Mouse (Mus musculus) forebrain, embryonic 10.5 days (tissue): ENCODE measurements around the gene Cgnl1. TPM values are rescaled to one million over a fixed set of nuclear protein-coding genes. Genes with fewer than 3 reads are reported as not detected.

Source experiments
- DNase-seq: peaks from one replicate; pipeline ENCODE4 v3.0.0-alpha.2; 2017; ENCODE audit warnings: low spot score; ENCODE audit errors: extremely low spot score
- H3K27ac ChIP-seq: fragments of 300-500 bp; sonication (generic); 2 replicates; pipeline ENCODE4 v1.5.1; 2016; ENCODE audit warnings: mild to moderate bottlenecking
- H3K27me3 ChIP-seq: fragments of 300-500 bp; sonication (generic); 2 replicates; pipeline ENCODE4 v1.6.1; 2016; ENCODE audit warnings: mild to moderate bottlenecking; ENCODE audit not compliant: poor library complexity, severe bottlenecking
- H3K36me3 ChIP-seq: fragments of 300-500 bp; sonication (generic); replicated peaks from 2 replicates; pipeline ENCODE4 v1.6.1; 2016; ENCODE audit warnings: mild to moderate bottlenecking, moderate library complexity
- H3K4me1 ChIP-seq: fragments of 300-500 bp; sonication (generic); 2 replicates; pipeline ENCODE4 v1.6.1; 2016
- H3K4me3 ChIP-seq: fragments of 300-500 bp; sonication (generic); 2 replicates; pipeline ENCODE4 v1.5.1; 2016; ENCODE audit warnings: mild to moderate bottlenecking, moderate library complexity
- H3K9me3 ChIP-seq: fragments of 300-500 bp; sonication (generic); 2 replicates; pipeline ENCODE4 v1.6.1; 2016; ENCODE audit warnings: mild to moderate bottlenecking, moderate library complexity
- WGBS: fragments of 180-500 bp; shearing (Covaris S2); methylation state at CpG from one replicate; pipeline ENCODE4 v1.1.7; 2016; 5-methylcytosine and 5-hydroxymethylcytosine counted together
- polyA plus RNA-seq: library from polyadenylated mRNA; unstranded; fragments of >200 nt; fragmentation: Nextera tagmentation; extraction: Ambion mirVana; gene quantifications from 2 replicates; pipeline ENCODE4 v1.2.1, GENCODE M21; 2016

Gene Cgnl1
- polyA plus RNA-seq, 1 experiment from 2014 or later, result 7.3 TPM

GRCm38 (mm10) chr9:71704332-71705014 is 66.9 kb downstream of the Cgnl1 start:
- Histone ChIP-seq H3K9me3 (no peaks in the 10 kb centered on the region), H3K4me3 (no peak overlapping the region), H3K27ac (no peak overlapping the region), H3K27me3 (no peaks in the 10 kb centered on the region), H3K36me3 (no peaks in the 10 kb centered on the region), H3K4me1 (no peaks in the 10 kb centered on the region)
- 85% methylated on average over 13 of the region's 13 CpGs for WGBS
- no peak for DNase-seq

- WGBS, result 90% methylated on average over 5 of the region's 5 CpGs
- H3K27me3 ChIP-seq, result no peaks in the 10 kb centered on the region
- H3K36me3 ChIP-seq, result no peaks in the 10 kb centered on the region
- H3K4me3 ChIP-seq, result no peak overlapping the region
- H3K4me1 ChIP-seq, result no peaks in the 10 kb centered on the region
- no peak overlapping the region for H3K27ac ChIP-seq
- H3K9me3 ChIP-seq, result no peaks in the 10 kb centered on the region
- no peak for DNase-seq
Measured at GRCm38 (mm10) chr9:71699087-71699486, 72.3 kb downstream of the Cgnl1 start.

GRCm38 (mm10) chr9:71698116-71698515 is 73.3 kb downstream of the Cgnl1 start:
- Histone ChIP-seq H3K27ac (no peak overlapping the region), H3K27me3 (no peaks in the 10 kb centered on the region), H3K36me3 (no peaks in the 10 kb centered on the region), H3K9me3 (no peaks in the 10 kb centered on the region), H3K4me3 (no peak overlapping the region), H3K4me1 (0 out of 2 replicates have a peak, but pooled peaks cover 4% of the 10 kb centered on the region)
- WGBS, result 87% methylated on average over 3 of the region's 3 CpGs
- DNase-seq, result no peak

GRCm38 (mm10) chr9:71697189-71697588 is 74.2 kb downstream of the Cgnl1 start:
- Histone ChIP-seq H3K27ac (no peak overlapping the region), H3K27me3 (no peaks in the 10 kb centered on the region), H3K4me1 (0 out of 2 replicates have a peak, but pooled peaks cover 4% of the 10 kb centered on the region), H3K4me3 (no peak overlapping the region), H3K9me3 (no peaks in the 10 kb centered on the region), H3K36me3 (no peaks in the 10 kb centered on the region)
- no peak for DNase-seq
- 90% methylated on average over 2 of the region's 2 CpGs for WGBS

GRCm38 (mm10) chr9:71696762-71697161 is 74.6 kb downstream of the Cgnl1 start:
- H3K4me1 ChIP-seq, result 0 out of 2 replicates have a peak, but pooled peaks cover 4% of the 10 kb centered on the region
- 82% methylated on average over 6 of the region's 6 CpGs for WGBS
- H3K4me3 ChIP-seq, result no peak overlapping the region
- no peak for DNase-seq
- no peaks in the 10 kb centered on the region for H3K9me3 ChIP-seq
- H3K36me3 ChIP-seq, result no peaks in the 10 kb centered on the region
- H3K27ac ChIP-seq, result no peak overlapping the region
- H3K27me3 ChIP-seq, result no peaks in the 10 kb centered on the region

GRCm38 (mm10) chr9:71695133-71695532 is 76.3 kb downstream of the Cgnl1 start:
- Histone ChIP-seq H3K9me3 (no peaks in the 10 kb centered on the region), H3K4me3 (no peak overlapping the region), H3K27me3 (no peaks in the 10 kb centered on the region), H3K27ac (no peak overlapping the region), H3K4me1 (0 out of 2 replicates have a peak, but pooled peaks cover 4% of the 10 kb centered on the region), H3K36me3 (no peaks in the 10 kb centered on the region)
- WGBS, result 88% methylated on average over 3 of the region's 3 CpGs
- no peak for DNase-seq

- Histone ChIP-seq H3K27ac (no peak overlapping the region), H3K4me3 (no peak overlapping the region), H3K9me3 (no peaks in the 10 kb centered on the region), H3K4me1 (0 out of 2 replicates have a peak, but pooled peaks cover 4% of the 10 kb centered on the region), H3K36me3 (no peaks in the 10 kb centered on the region), H3K27me3 (no peaks in the 10 kb centered on the region)
- no peak for DNase-seq
- WGBS, result 59% methylated on average over 4 of the region's 4 CpGs
Measured at GRCm38 (mm10) chr9:71694223-71694622, 77.2 kb downstream of the Cgnl1 start.

- Histone ChIP-seq H3K27ac (no peak overlapping the region), H3K4me1 (0 out of 2 replicates have a peak, but pooled peaks cover 4% of the 10 kb centered on the region), H3K27me3 (no peaks in the 10 kb centered on the region), H3K36me3 (no peaks in the 10 kb centered on the region), H3K4me3 (no peak overlapping the region), H3K9me3 (no peaks in the 10 kb centered on the region)
- DNase-seq, result no peak
- 67% methylated on average over 4 of the region's 4 CpGs for WGBS
Measured at GRCm38 (mm10) chr9:71693771-71694170, 77.6 kb downstream of the Cgnl1 start.

- Histone ChIP-seq H3K36me3 (no peaks in the 10 kb centered on the region), H3K27ac (no peak overlapping the region), H3K27me3 (no peaks in the 10 kb centered on the region), H3K4me1 (0 out of 2 replicates have a peak, but pooled peaks cover 4% of the 10 kb centered on the region), H3K9me3 (no peaks in the 10 kb centered on the region), H3K4me3 (no peak overlapping the region)
- DNase-seq, result no peak
- 73% methylated on average over 7 of the region's 7 CpGs for WGBS
Measured at GRCm38 (mm10) chr9:71692165-71692564, 79.2 kb downstream of the Cgnl1 start.

- no peak for DNase-seq
- no peaks in the 10 kb centered on the region for H3K9me3 ChIP-seq
- no peaks in the 10 kb centered on the region for H3K27me3 ChIP-seq
- 0 out of 2 replicates have a peak, but pooled peaks cover 4% of the 10 kb centered on the region for H3K4me1 ChIP-seq
- WGBS, result 84% methylated on average over 2 of the region's 2 CpGs
- H3K36me3 ChIP-seq, result no peaks in the 10 kb centered on the region
- H3K27ac ChIP-seq, result no peak overlapping the region
- no peak overlapping the region for H3K4me3 ChIP-seq
Measured at GRCm38 (mm10) chr9:71689369-71690073, 81.9 kb downstream of the Cgnl1 start.

GRCm38 (mm10) chr9:71686463-71686862 is 84.9 kb downstream of the Cgnl1 start:
- no peak overlapping the region for H3K4me3 ChIP-seq
- WGBS, result 92% methylated on average over 8 of the region's 8 CpGs
- DNase-seq, result no peak
- no peaks in the 10 kb centered on the region for H3K36me3 ChIP-seq
- no peaks in the 10 kb centered on the region for H3K27me3 ChIP-seq
- no peaks in the 10 kb centered on the region for H3K4me1 ChIP-seq
- no peaks in the 10 kb centered on the region for H3K9me3 ChIP-seq
- no peak overlapping the region for H3K27ac ChIP-seq

GRCm38 (mm10) chr9:71684772-71685171 is 86.6 kb downstream of the Cgnl1 start:
- Histone ChIP-seq H3K27ac (no peak overlapping the region), H3K4me3 (no peak overlapping the region), H3K36me3 (no peaks in the 10 kb centered on the region), H3K9me3 (no peaks in the 10 kb centered on the region), H3K4me1 (no peaks in the 10 kb centered on the region), H3K27me3 (no peaks in the 10 kb centered on the region)
- DNase-seq, result no peak
- WGBS, result 78% methylated on average over 3 of the region's 3 CpGs

GRCm38 (mm10) chr9:71680381-71680780 is 91.0 kb downstream of the Cgnl1 start:
- DNase-seq, result no peak
- no peaks in the 10 kb centered on the region for H3K36me3 ChIP-seq

More at GRCm38 (mm10) chr9:71680381-71680780, 91.0 kb downstream of the Cgnl1 start:
- H3K4me1 ChIP-seq, result peaks cover 16% of the 10 kb centered on the region
- H3K9me3 ChIP-seq, result no peaks in the 10 kb centered on the region
- H3K27me3 ChIP-seq, result no peaks in the 10 kb centered on the region
- no peak overlapping the region for H3K4me3 ChIP-seq
- 94% methylated on average over 9 of the region's 9 CpGs for WGBS
- H3K27ac ChIP-seq, result no peak overlapping the region
